Mouse (Mus musculus) spleen, adult 18-20 months (tissue): ENCODE data around the gene Noxred1.
A peak's percentile ranks its signal among the peaks of the same experiment; 100 is the strongest.
"Not testable (repeated sequence)": the region's sequence is repeated elsewhere in the genome, so short reads cannot be mapped to it uniquely, and the experiment has no call there.

Experiments
- DNase-seq, 2 experiments: peaks; one replicate each; pipeline ENCODE4 v3.0.0; 2022; ENCODE audit warnings: mixed read lengths in 2 of 2

Noxred1 gene

DNA sequence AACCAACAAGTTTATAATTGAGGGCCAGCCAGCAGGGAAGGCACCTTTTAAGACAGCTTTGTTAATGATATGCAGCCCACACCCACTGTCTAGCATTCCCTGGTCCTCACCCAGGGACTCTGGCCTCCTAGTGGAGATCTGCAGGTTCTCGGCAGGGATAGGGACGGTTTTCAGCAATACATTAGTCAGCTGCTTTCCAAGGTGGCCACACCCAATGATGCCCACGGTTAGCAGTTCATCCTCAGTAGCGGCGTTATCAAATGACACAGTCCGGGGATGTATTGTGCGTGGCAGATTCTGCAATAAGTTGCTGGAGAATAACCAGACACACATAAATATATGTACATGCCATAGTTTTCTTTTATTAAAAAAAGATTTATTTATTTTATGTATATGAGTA, 11.7 kb downstream of the Noxred1 start:
- DNase-seq = no peak

DNA sequence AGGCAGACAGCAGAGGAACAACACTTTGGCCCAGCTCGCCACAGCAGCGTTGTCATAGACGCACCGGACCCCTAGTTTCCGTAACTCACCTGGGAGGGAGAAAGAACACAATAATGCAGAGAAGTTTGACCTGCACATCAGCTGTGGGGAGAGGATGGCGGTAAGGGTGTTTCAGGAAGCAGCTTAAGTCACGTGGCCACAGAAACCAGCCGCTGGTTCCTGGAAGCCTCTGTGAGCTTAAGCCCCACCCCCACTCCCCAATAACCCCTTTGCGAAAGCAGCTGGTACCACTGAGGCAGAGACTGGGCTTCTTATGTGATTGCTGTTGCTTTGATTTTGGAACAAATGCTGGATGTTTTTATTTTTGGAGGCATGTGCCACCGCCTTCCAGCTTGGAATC, 13.6 kb downstream of the Noxred1 start:
- no peak for DNase-seq

GRCm38 (mm10) chr12:87219362-87219761, 19.2 kb downstream of the Noxred1 start:
- DNase-seq = no peak

- no peak for DNase-seq
Measured at GRCm38 (mm10) chr12:87217596-87217995, 20.9 kb downstream of the Noxred1 start.

GRCm38 (mm10) chr12:87216053-87216452, 22.5 kb downstream of the Noxred1 start:
- DNase-seq = no peak

- DNase-seq = no peak
Measured at GRCm38 (mm10) chr12:87212844-87213606, 25.5 kb downstream of the Noxred1 start.

DNA sequence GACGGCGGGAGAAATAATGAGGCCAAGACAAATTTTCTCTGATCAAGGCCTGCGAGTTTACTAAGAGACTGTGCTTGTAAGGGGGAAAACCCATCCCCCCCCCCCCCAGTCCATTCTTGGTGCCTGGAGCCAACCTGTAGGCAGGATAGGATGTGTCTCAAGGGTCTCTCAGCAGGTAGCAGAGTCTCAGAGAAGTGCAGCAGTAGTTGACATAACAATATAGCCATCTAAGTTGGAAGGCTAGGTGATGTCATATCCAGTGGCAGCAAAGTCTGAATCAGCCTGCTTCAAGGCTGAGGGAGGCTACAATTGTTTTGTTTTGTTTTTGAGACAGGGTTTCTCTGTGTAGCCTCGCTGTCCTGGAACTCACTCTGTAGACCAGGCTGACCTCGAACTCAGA, 32.7 kb downstream of the Noxred1 start:
- not testable (repeated sequence) for DNase-seq

GRCm38 (mm10) chr12:87201694-87202093, 36.8 kb downstream of the Noxred1 start:
- DNase-seq = no peak

DNA sequence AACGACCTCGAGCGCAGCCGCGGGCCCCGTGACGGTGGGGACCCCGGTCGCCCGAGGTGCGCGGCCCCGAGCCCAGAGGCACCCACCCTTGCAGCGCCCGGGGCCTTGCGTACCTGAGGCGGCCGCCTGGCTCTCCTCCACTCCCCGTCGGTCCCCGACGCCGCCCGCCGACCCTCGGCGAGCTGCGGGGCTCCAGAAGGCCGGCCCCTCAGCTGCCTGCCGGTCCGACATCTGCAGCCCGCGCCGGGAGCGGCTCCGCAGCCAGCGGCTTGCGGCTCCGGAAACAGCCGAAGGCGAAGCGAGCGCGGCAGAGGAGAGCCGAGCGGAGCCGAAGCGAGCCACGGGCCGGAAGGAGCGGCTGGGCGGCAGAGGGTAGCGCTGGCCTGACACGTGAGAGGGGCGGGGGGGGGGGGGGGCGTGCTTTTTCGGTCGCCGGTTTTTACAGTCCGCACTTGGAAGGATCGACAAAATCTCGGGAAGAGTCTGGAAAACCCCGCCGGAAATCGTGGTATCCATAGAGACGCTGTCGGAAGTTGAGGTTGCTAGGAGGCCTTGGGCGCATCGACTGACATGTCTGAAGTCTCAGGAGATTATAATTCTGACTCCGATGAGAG, 38.5 kb downstream of the Noxred1 start, which contains the start of gene Tmed8:
Tmed8 (minus strand) TSS at position 482 of the 614 bp plus-strand sequence.
- peak; percentile 77 to 80 for DNase-seq

GRCm38 (mm10) chr12:87199206-87199972, 39.1 kb downstream of the Noxred1 start, which contains the start of gene Samd15:
Gene Samd15, plus strand, starts transcription at chr12:87199723.
- peak in 1 of 2 experiments; percentile 52 for DNase-seq

- DNase-seq = no peak
Measured at GRCm38 (mm10) chr12:87198792-87199191, 39.7 kb downstream of the Noxred1 start.

GRCm38 (mm10) chr12:87196310-87196709, 42.2 kb downstream of the Noxred1 start:
- DNase-seq = no peak

- no peak for DNase-seq
Measured at GRCm38 (mm10) chr12:87195069-87195468, 43.5 kb downstream of the Noxred1 start.

GRCm38 (mm10) chr12:87193008-87193407, 45.5 kb downstream of the Noxred1 start:
- DNase-seq = peak in 1 of 2 experiments; percentile 14

- no peak for DNase-seq
Measured at GRCm38 (mm10) chr12:87177631-87178030, 60.9 kb downstream of the Noxred1 start.

GRCm38 (mm10) chr12:87175194-87175946, 63.2 kb downstream of the Noxred1 start:
- no peak for DNase-seq
